Mouse (Mus musculus) naive thymus-derived CD4-positive, alpha-beta T cell, adult 2 months (primary cell): Measurements from ENCODE around the gene Flot2.
A peak's percentile ranks its signal among the peaks of the same experiment; 100 is the strongest.

ENCODE experiments used
- DNase-seq: peaks from one replicate; pipeline ENCODE4 v3.0.0-alpha.2; 2011; ENCODE audit warnings: low read depth

Flot2 gene

DNA sequence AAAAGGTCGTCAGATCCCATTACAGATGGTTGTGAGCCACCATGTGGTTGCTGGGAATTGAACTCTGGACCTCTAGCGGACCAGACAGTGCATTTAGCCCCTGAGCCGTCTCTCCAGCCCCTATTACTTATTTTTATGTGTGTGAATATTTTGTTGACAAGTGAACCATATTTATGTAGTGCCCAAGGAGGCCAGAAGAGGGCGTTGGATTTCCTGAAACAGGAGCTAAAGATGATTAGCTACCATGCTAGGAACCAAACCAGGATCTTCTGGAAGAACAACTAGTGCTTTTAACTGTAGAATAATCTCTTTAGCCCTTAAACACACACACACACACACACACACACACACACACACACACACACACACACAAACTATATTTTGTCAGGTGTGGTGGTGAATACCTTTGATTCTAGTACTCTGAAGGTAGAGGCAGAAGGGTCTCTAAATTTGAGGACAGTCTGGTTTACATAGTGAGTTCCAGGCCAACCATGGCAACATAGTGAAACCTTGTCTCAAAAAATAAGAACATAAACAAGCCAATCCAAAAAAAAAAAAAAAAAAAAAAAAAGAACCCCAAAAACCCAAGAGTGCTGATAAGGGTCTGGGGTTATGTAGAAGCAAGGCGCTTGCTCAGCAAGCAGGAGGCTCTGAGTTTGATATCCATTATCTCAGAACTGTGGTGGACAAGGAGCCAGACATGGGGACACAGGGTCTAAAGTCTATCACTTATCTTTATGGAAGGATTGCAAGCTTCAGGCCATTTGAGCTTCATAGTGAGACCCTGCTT lies 65.4 kb downstream of the Flot2 start:
- DNase-seq = peak; percentile 45

DNA sequence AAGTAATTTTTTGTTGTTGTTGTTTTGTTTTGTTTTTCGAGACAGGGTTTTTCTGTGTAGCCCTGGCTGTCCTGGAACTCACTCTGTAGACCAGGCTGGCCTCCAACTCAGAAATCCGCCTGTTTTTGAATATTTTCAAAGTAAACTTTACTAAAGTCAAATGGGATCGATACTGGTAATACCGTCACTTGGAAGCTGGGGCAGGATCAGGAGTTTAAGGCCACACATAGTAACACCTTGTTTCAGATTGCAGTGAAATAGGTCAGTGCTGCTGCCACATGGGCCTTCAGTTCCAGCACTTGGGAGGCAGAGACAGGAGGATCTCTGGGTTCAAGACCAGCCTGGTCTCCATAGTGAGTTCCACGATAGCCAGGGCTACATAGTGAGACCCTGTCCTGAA lies 66.8 kb downstream of the Flot2 start:
- DNase-seq = no peak
